Mouse (Mus musculus): ENCODE measurements around the gene Bcr. TPM values are rescaled to one million over a fixed set of nuclear protein-coding genes. Genes with fewer than 3 reads are reported as not detected.

Gene Bcr
- total and polyA plus RNA-seq, 2 experiments from 2014 or later, result 11.0 to 59.8 TPM

GRCm38 (mm10) chr10:75104191-75105098, 44.1 kb downstream of the Bcr start:
- Histone ChIP-seq H3K4me2 (ENCODE audit: low read depth, low read length, poor library complexity, severe bottlenecking) (no peak overlapping the region), H3K4me3 (ENCODE audit: low read depth, low read length) (no peak overlapping the region), H3K27me3 (ENCODE audit: insufficient read depth, low read length) (no peaks in the 10 kb centered on the region), H3K9ac (replicated peaks; ENCODE audit: low read length, poor library complexity, severe bottlenecking) (no peak overlapping the region), H3K27ac (ENCODE audit: low read depth, low read length) (no peak overlapping the region), H3K9me3 (ENCODE audit: low read length) (no peaks in the 10 kb centered on the region), H3K36me3 (ENCODE audit: insufficient read depth, low read length) (no peaks in the 10 kb centered on the region), H3K4me1 (ENCODE audit: insufficient read depth, low read length) (peaks cover 19% of the 10 kb centered on the region; the same call in 1 of the 2 replicates)
- no peak for TF ChIP-seq CTCF (IDR thresholded peaks at IDR 0.05)
- DNase-seq (ENCODE audit: low spot score), result peak; percentile 26
- WGBS, result 71% methylated on average over 8 of the region's 9 CpGs
- ATAC-seq (ENCODE audit: low FRiP score), result no peak

- 84% methylated on average over 4 of the region's 4 CpGs for WGBS
- no peak overlapping the region for H3K9ac ChIP-seq (replicated peaks; ENCODE audit: low read length, poor library complexity, severe bottlenecking)
- ATAC-seq (ENCODE audit: low FRiP score) (no peak), DNase-seq (ENCODE audit: low spot score) (no peak)
- peaks cover 17% of the 10 kb centered on the region; the same call in 1 of the 2 replicates for H3K4me1 ChIP-seq (ENCODE audit: insufficient read depth, low read length)
- no peak for TF ChIP-seq CTCF (IDR thresholded peaks at IDR 0.05)
- no peaks in the 10 kb centered on the region for H3K36me3 ChIP-seq (ENCODE audit: insufficient read depth, low read length)
- H3K4me3 ChIP-seq (ENCODE audit: low read depth, low read length), result no peak overlapping the region
- H3K27ac ChIP-seq (ENCODE audit: low read depth, low read length), result no peak overlapping the region
- no peak overlapping the region for H3K4me2 ChIP-seq (ENCODE audit: low read depth, low read length, poor library complexity, severe bottlenecking)
- H3K9me3 ChIP-seq (ENCODE audit: low read length), result no peaks in the 10 kb centered on the region
- no peaks in the 10 kb centered on the region for H3K27me3 ChIP-seq (ENCODE audit: insufficient read depth, low read length)
Measured at GRCm38 (mm10) chr10:75105099-75105461, 44.7 kb downstream of the Bcr start.

GRCm38 (mm10) chr10:75105687-75106086, 45.3 kb downstream of the Bcr start:
- H3K9me3 ChIP-seq (ENCODE audit: low read length), result no peaks in the 10 kb centered on the region
- H3K4me3 ChIP-seq (ENCODE audit: low read depth, low read length), result no peak overlapping the region
- no peak overlapping the region for H3K9ac ChIP-seq (replicated peaks; ENCODE audit: low read length, poor library complexity, severe bottlenecking)
- TF ChIP-seq CTCF (IDR thresholded peaks at IDR 0.05), result no peak
- no peaks in the 10 kb centered on the region for H3K36me3 ChIP-seq (ENCODE audit: insufficient read depth, low read length)
- WGBS, result 93% methylated on average over 5 of the region's 5 CpGs
- H3K27me3 ChIP-seq (ENCODE audit: insufficient read depth, low read length), result no peaks in the 10 kb centered on the region
- peaks cover 11% of the 10 kb centered on the region; the same call in 1 of the 2 replicates for H3K4me1 ChIP-seq (ENCODE audit: insufficient read depth, low read length)
- H3K27ac ChIP-seq (ENCODE audit: low read depth, low read length), result no peak overlapping the region
- ATAC-seq (ENCODE audit: low FRiP score) (no peak), DNase-seq (ENCODE audit: low spot score) (no peak)
- H3K4me2 ChIP-seq (ENCODE audit: low read depth, low read length, poor library complexity, severe bottlenecking), result no peak overlapping the region

- H3K9ac ChIP-seq (replicated peaks; ENCODE audit: low read length, poor library complexity, severe bottlenecking), result no peak overlapping the region
- WGBS, result 3% methylated on average over 5 of the region's 5 CpGs
- peak overlapping the region; percentile 51; the same call in 1 of the 2 replicates for H3K27ac ChIP-seq (ENCODE audit: low read depth, low read length)
- no peaks in the 10 kb centered on the region for H3K9me3 ChIP-seq (ENCODE audit: low read length)
- no peaks in the 10 kb centered on the region for H3K27me3 ChIP-seq (ENCODE audit: insufficient read depth, low read length)
- no peak for TF ChIP-seq CTCF (IDR thresholded peaks at IDR 0.05)
- DNase-seq (ENCODE audit: low spot score), result no peak
- ATAC-seq (ENCODE audit: low FRiP score), result no peak
- no peak overlapping the region for H3K4me3 ChIP-seq (ENCODE audit: low read depth, low read length)
- H3K36me3 ChIP-seq (ENCODE audit: insufficient read depth, low read length), result no peaks in the 10 kb centered on the region
- peaks cover 9% of the 10 kb centered on the region; the same call in 1 of the 2 replicates for H3K4me1 ChIP-seq (ENCODE audit: insufficient read depth, low read length)
- H3K4me2 ChIP-seq (ENCODE audit: low read depth, low read length, poor library complexity, severe bottlenecking), result no peak overlapping the region
Measured at GRCm38 (mm10) chr10:75106940-75107381, 46.6 kb downstream of the Bcr start.

GRCm38 (mm10) chr10:75108092-75108491, 47.7 kb downstream of the Bcr start:
- H3K4me3 ChIP-seq (ENCODE audit: low read depth, low read length), result no peak overlapping the region
- peaks cover 9% of the 10 kb centered on the region; the same call in 1 of the 2 replicates for H3K4me1 ChIP-seq (ENCODE audit: insufficient read depth, low read length)
- H3K9me3 ChIP-seq (ENCODE audit: low read length), result no peaks in the 10 kb centered on the region
- no peak overlapping the region for H3K4me2 ChIP-seq (ENCODE audit: low read depth, low read length, poor library complexity, severe bottlenecking)
- DNase-seq (ENCODE audit: low spot score) (no peak), ATAC-seq (ENCODE audit: low FRiP score) (no peak)
- no peak overlapping the region for H3K9ac ChIP-seq (replicated peaks; ENCODE audit: low read length, poor library complexity, severe bottlenecking)
- TF ChIP-seq CTCF (IDR thresholded peaks at IDR 0.05), result no peak
- no peak overlapping the region for H3K27ac ChIP-seq (ENCODE audit: low read depth, low read length)
- H3K36me3 ChIP-seq (ENCODE audit: insufficient read depth, low read length), result no peaks in the 10 kb centered on the region
- WGBS, result 73% methylated on average over 3 of the region's 3 CpGs
- no peaks in the 10 kb centered on the region for H3K27me3 ChIP-seq (ENCODE audit: insufficient read depth, low read length)

Data from midbrain, postnatal 0 days (tissue).